Mouse (Mus musculus) thymus, adult 2 months (tissue): ENCODE results near the gene Spocd1.

Source experiments
- CTCF ChIP-seq: fragments of 200-500 bp; IDR thresholded peaks from 2 replicates; pipeline ENCODE4 v1.5.1; 2012; ENCODE audit warnings: mild to moderate bottlenecking, control low read depth, low read length, moderate library complexity, borderline replicate concordance; ENCODE audit not compliant: control insufficient read depth, poor library complexity, insufficient read depth; ENCODE audit errors: extremely low read depth
- POLR2A ChIP-seq: fragments of 200-500 bp; IDR thresholded peaks from 2 replicates; pipeline ENCODE4 v1.6.1; 2012; ENCODE audit warnings: mild to moderate bottlenecking, low read length, control low read depth, moderate library complexity; ENCODE audit not compliant: control insufficient read depth, poor library complexity, insufficient read depth; ENCODE audit errors: extremely low read depth

GRCm38 (mm10) chr4:129993944-129994695, 65.1 kb downstream of the Spocd1 start:
- no peak for TF ChIP-seq CTCF
- TF ChIP-seq POLR2A, result no peak
